Mouse (Mus musculus) megakaryocyte-erythroid progenitor cell, adult 5-6 weeks (primary cell): Measurements from ENCODE around the gene Robo1. TPM values are rescaled to one million over a fixed set of nuclear protein-coding genes. Genes with fewer than 3 reads are reported as not detected.

ENCODE experiments used
- ATAC-seq: replicated peaks from 2 replicates; pipeline ENCODE4 v1.8.0; 2016; ENCODE audit warnings: mild to moderate bottlenecking, inconsistent platforms; ENCODE audit not compliant: severe bottlenecking, poor library complexity, low FRiP score, low TSS enrichment
- total RNA-seq, 2 experiments: library from RNA; stranded (forward) in 1 of 2; stranded (reverse) in 1 of 2; fragments of 200-1000, 215-1000 nt in 1 of 2; fragments of >200 nt in 1 of 2; fragmentation: Nextera tagmentation in 1 of 2; gene quantifications; 2 replicates each; pipeline ENCODE4 v1.2.3; 2014 to 2017

Robo1 gene
- total RNA-seq (2014; fragmentation: Nextera tagmentation) (not detected in 2 replicates), total RNA-seq (2017) (not detected in 2 replicates)

DNA sequence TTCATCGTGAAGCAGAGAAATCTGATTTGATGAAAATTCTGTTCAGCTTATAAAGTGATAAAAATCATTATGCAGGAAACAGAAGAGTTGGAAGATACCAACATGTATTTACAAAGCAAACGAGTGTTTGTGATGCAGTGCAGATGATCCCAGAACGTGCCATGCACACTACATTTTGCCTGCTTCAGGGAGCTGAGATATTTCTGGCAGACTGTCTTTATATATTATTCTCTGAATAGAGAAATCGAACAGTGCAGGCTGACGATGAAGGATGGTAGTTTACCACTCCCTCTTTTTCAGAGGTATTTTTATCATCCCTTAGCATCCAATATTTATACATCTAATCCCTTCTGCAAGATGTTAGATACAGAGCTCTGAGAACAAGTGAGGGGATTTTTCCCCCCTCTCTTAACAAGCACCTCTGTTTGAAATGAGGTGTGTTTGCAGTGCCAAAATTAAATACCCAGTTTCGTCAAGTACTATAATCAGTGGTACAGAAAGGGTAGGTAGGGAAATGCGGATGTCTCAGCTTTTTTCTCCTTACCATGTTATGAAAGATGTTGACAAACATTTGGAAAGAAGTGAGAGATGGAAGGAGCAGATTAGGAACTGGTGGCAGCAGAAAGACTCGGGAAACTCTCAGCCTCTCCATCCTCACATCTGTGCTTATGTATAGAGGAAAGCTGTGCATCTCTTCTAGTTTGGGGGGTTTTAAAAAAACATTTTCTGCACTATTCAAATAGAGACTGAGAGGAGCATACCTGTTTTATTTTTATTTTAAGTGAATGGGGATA is at the start of gene Robo1:
Robo1 (plus strand) TSS at position 770 of the 794 bp plus-strand sequence.
- ATAC-seq: no peak

GRCm38 (mm10) chr16:72267839-72268238 is 40.3 kb upstream of the Robo1 start:
- no peak for ATAC-seq

DNA sequence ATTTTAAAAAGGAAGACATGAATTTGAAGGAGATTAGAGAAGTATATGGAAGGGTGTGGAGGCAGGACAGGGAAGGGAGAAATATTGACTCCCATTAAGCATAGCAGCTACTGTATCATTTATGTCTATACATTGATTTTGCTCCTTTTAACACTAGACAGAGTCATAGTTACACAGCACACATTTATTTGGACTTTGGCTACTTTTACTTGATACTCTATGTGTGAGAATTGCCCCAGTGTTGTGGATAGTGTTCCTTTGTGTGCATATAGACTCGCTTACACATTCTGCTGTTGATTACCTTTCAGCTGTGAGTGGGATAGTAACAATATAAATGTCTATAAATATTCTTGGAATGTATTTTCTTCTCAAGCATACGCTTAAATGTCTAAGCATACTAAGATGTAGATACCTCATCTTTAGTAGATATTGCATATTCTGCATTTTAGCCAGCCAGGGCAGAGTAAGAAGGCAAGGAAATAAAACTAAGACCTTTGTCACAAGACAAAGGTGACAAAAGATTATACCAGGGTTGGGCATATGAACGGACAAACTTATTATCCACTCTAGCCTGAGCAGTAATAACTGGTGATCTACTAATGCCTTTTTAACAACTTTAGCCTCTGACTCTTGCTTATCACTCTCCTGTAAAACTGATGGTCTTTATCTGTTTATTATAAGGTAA is 31.6 kb upstream of the Robo1 start:
- no peak for ATAC-seq

- ATAC-seq: no peak
Measured at GRCm38 (mm10) chr16:72308331-72308668, 194 bp downstream of the Robo1 start.

GRCm38 (mm10) chr16:72327321-72327720 is 19.2 kb downstream of the Robo1 start:
- ATAC-seq: no peak

DNA sequence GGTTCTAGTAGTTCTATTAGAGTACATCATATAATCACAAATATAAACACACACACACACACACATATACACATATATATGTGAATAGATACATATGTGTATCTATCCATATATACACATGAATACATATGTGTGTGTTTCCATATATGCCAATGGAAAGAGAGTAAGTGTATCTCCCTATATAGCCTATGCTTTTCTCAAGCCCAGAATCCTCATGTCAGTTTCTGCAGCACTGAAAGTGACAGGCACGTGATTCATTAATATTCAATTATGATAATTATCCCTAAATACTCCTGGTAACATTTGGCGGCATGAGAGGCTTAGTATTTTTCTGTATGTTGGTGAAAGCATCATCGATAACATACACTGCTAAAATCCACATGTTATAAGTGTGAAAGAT is 20.5 kb downstream of the Robo1 start:
- no peak for ATAC-seq

DNA sequence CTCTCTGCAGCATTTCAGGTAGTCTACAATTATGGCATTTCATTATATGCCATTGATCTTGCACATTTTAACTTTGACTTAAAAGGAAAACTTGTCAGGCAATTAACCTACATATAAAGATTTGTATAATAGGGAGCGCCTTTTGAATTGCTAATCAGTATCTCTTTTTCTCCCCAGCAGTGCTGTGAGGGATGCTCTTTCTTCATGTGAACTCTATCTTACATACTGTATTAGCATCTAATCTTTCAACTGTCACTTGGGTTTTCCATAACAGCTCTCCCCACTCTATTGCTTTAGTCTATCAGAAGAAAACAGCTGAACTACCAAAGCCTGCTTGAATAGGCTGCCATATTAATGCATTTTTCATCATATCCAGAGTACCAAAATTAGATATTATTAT is 29.7 kb downstream of the Robo1 start:
- ATAC-seq: no peak

- no peak for ATAC-seq
Measured at GRCm38 (mm10) chr16:72350422-72350821, 42.3 kb downstream of the Robo1 start.

- no peak for ATAC-seq
Measured at GRCm38 (mm10) chr16:72356515-72357357, 48.6 kb downstream of the Robo1 start.

- no peak for ATAC-seq
Measured at GRCm38 (mm10) chr16:72376896-72377295, 68.8 kb downstream of the Robo1 start.

DNA sequence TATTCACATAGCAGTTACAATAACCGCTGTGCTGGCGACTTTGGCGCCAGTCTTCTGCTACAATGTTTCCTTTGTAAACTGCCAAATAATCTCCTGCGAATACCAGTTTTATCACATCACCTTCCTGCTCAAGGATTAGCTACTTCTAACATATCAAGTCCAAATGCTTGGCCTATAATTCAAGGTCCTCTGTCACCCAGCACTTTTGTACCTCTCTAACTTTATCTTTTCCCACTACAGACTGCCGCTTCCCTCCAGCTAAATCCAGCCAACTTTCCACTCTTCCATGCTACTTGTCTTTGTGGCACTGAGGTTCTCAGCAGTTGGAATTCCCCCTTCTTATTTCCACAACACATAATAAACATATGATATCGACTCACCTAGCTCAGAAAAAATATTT is 73.7 kb downstream of the Robo1 start:
- no peak for ATAC-seq

DNA sequence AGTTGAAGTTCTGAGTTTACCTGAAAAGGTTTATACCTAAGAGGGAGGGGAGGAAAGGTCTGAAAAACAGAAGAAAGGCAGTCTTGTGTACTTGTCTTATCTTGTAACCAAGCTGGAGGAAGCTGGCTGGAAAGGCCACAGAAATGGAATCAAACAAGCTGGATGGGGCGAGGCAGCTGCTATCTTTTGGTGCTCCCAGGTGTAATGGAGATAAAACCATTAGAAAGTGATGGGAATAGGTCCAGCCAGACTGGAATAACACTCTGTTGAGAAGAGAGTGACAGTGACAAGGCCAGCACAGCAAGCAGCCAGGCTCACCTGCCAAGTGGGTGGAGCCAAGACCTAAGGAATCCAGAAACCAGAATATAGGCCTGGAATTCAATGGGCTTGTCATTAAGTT is 75.5 kb downstream of the Robo1 start:
- ATAC-seq: no peak

- no peak for ATAC-seq
Measured at GRCm38 (mm10) chr16:72393512-72393911, 85.4 kb downstream of the Robo1 start.

DNA sequence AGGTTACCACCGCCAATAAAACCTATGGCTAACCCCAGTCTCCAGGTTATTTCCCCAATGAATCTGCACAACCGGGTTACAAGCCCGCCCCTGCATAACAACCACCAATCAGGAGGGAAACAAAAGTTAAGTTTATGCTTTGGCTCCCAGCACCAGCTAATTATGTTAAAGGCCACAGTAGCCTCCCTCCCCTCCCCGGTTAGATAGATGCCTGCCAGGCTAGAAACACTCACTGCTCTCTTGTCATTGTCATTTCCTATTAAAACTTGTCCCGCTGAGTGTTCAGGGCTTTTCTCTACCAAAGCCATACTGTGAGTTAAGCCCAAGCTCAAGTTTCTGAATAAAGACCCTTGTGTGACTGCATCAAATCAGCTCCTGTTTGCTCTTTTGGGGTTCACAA is 90.7 kb downstream of the Robo1 start:
- ATAC-seq: no peak

DNA sequence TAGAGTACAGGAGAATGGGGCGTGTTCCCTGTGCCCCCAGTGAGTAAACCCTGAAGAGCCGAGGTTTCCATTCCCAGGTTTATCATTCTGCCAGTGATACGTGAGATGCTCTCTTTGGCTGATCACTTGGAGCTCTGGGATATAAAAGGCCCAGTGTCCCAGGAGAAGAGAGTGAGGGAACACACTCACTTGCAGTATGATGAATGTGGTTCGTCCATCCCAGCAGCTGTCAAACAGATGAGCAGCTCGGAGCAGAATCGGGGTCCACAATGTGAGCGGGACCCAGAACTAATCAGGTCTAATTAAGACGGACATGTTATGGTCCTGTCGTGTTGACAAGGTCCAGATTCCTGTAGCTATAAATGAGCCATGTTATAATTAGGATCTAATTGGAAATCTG is 94.3 kb downstream of the Robo1 start:
- no peak for ATAC-seq

DNA sequence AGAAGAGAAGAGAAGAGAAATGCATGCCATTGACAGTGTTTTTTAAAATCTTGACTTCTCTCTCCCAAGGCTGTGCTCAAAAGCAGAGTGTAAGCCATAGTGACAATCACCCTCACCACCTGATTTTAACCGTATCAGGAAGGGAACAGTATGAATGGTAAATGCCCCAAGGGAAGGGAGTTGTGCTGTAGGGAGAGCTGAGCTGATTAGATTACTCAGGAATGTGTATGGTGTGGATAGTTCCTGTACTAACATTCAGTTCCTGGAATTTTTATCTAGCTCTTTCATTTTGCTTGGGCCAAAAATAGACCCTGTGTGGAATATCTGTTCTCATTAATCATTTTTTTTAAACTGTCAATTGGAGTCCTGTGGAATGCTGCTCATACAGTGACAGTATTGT is 101.7 kb downstream of the Robo1 start:
- ATAC-seq: no peak

- ATAC-seq: no peak
Measured at GRCm38 (mm10) chr16:72411669-72412270, 103.7 kb downstream of the Robo1 start.

DNA sequence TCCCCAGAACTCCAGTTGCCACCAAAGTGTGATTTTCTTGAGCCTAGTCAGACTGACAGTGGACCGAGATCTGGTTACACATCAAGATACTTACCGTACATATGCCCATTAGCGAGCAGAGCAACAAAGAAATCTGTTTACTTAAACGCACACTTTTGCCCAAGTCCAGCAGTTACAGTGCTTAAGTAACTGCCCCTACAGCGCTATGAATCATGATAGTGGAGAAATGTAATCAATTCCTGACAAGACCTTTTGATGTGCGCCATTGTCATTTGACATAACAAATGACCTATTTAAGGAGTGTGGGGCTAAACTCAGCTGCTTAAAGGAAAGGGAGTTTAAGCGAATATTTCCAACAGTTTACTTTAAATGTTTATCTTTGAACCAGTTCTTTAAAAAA is 104.8 kb downstream of the Robo1 start:
- no peak for ATAC-seq

GRCm38 (mm10) chr16:72419328-72420066 is 111.4 kb downstream of the Robo1 start:
- no peak for ATAC-seq
